Mouse (Mus musculus): Measurements from ENCODE around the gene 1700023F06Rik.
A peak's percentile ranks its signal among the peaks of the same experiment; 100 is the strongest.

DNA sequence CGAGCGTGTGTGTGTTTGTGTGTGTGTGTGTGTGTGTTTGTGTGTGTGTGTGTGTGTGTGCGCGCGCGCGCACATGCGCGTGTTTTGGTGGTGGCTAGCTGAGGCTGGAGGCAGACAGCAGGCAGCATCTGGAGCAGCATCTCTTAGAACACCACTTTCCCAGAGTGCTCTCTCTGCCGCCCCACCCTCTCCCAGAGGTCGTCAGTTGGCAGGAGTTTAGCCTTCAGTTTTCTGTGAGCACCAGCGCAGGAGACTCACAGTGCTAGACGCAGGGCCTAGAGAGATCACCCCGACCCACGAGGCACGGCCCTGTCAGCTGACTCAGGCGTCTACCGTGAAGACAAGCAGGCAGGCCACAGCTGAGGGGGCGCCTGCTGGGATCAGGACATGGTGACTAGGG lies 22.3 kb upstream of the 1700023F06Rik start:
- TF ChIP-seq CTCF (IDR thresholded peaks at IDR 0.05; ENCODE audit: control insufficient read depth, insufficient read depth, low read length), result no peak
- 0 out of 2 replicates have a peak, but pooled peaks have one; percentile 3 for TF ChIP-seq POLR2A (IDR thresholded peaks at IDR 0.05; ENCODE audit: borderline replicate concordance, control insufficient read depth, low read depth, low read length)
